Mouse (Mus musculus) spleen, postnatal 4 days (tissue): Measurements from ENCODE around the gene Cd209a.
"Not testable (repeated sequence)": the region's sequence is repeated elsewhere in the genome, so short reads cannot be mapped to it uniquely, and the experiment has no call there.

Source experiments
- DNase-seq, 2 experiments: peaks; one replicate each; pipeline ENCODE4 v3.0.0; 2022; ENCODE audit warnings: low spot score in 2 of 2

Cd209a gene

GRCm38 (mm10) chr8:3748761-3749160, at the start of gene Cd209a:
Cd209a (minus strand) TSS chr8:3748984.
- DNase-seq: no peak

DNA sequence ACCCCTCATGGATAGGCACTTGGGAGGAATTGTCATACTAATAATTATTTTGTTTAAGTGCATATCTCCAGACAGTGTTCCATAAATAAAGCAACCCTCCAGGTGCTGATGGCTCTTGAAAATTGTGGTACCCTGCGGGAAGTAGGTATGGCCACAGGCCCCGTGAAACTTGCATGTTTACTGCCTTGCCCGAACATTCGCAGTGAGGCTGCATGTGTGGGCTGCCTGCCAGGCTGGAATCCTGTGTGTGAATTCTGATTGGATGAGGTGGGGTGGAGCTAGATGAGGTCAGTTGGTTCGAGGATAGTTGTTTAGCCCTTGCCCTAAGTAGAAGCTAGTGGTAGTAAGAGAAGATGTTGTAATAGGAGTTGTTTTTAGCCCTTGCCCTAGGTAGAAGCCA, 19.9 kb upstream of the Cd209a start:
- DNase-seq: not testable (repeated sequence)

GRCm38 (mm10) chr8:3754261-3754850, 5.6 kb upstream of the Cd209a start:
- DNase-seq: peak; percentile 59 to 97

- DNase-seq: no peak
Measured at GRCm38 (mm10) chr8:3736947-3737346, 11.8 kb downstream of the Cd209a start.

DNA sequence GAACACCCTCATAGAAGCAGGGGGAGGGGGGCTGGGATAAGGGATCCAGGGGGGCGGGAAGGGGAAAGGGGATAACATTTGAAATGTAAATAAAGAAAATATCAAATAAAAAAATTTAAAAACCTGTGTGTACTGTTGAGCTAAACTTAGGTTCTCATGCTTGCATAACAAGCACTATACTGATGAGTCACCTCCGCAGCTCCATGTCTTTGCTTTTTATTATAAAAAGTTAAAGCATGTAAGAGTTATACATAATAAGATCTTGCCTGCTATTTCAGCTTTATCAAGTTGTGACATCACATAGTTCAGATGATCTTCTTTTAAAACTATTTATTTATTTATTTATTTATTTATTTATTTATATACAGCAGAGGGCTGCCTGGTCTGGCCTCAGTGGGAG, 13.2 kb downstream of the Cd209a start:
- no peak for DNase-seq

GRCm38 (mm10) chr8:3734084-3734483, 14.7 kb downstream of the Cd209a start:
- DNase-seq: no peak

- DNase-seq: no peak
Measured at GRCm38 (mm10) chr8:3721041-3721440, 27.7 kb downstream of the Cd209a start.

- no peak for DNase-seq
Measured at GRCm38 (mm10) chr8:3720551-3720950, 28.2 kb downstream of the Cd209a start, which contains the start of gene Clec4g. Clec4g (minus strand) TSS chr8:3720651.

- peak; percentile 79 to 92 for DNase-seq
Measured at GRCm38 (mm10) chr8:3718559-3718958, 30.2 kb downstream of the Cd209a start.

DNA sequence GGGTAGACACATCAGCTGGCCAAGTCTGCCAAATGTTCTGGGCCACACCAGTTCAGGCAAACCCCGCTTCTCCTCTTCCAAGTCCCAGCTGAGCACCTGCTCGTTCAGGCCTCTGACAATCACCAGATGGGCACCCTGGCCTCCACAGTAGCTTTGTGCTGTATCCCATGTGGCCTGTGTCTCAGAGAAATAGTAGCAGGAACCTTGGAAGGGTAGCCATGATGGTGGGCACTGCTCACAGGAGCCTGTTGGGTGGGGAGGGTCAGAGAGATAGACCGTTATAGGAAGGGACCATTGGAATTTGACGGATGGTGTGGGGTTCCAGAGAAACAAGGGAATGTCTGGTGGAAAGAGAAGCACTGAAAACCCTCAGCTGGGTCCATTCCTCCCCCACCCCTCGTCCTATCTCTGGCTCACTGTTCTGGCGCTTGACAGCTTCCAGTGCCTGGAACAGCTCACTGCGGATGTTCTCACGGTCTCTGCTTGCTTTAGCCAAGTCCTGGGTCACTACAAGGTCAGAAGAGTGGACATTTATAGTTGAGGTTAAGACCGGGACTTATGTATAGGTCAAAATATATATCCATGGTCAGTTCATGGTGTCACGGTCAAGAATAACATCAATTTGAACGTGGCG, 31.3 kb downstream of the Cd209a start:
- no peak for DNase-seq

DNA sequence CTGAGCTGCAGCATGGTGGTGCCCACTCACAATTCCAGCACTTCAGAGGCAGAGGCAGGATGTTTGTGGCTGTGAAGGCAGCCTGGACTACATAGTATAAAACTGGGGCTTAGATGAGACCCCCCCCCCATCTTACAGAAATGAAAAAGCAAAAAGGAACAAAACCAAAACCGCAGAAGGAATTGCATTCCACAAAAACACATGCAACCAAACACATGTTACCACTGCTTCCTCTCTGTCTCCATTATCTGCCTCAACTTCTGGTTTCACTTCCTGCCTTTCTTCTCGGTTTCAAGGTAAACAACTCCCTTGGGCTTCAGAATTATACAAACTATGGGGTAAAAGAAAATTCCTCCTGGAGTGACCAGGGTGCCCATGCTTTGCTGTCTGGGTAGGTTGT, 37.1 kb downstream of the Cd209a start:
- DNase-seq: no peak

- DNase-seq: peak in 1 of 2 experiments; percentile 56
Measured at GRCm38 (mm10) chr8:3710312-3710711, 38.5 kb downstream of the Cd209a start.

DNA sequence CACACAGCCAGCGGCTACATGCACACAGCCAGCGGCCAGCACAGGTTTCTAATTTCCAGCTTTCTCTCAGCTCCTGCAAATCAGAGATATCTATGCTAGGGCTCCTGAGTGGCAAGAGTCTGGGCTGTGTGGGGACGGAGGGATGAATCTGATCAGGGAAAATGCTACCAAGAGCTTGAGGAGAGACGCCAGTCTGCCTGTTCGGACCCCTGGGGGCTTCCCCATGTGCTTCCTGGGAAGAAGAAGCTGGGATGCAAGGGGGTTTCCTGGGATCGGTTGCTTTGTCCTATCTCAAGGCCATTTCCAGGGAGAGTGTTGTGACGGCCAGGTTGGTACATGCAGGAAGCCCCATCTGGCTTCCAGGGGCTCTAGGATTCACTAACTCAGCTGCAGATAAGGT, 41.2 kb downstream of the Cd209a start:
- peak in 1 of 2 experiments; percentile 57 for DNase-seq

GRCm38 (mm10) chr8:3705711-3706110, 43.1 kb downstream of the Cd209a start:
- no peak for DNase-seq

DNA sequence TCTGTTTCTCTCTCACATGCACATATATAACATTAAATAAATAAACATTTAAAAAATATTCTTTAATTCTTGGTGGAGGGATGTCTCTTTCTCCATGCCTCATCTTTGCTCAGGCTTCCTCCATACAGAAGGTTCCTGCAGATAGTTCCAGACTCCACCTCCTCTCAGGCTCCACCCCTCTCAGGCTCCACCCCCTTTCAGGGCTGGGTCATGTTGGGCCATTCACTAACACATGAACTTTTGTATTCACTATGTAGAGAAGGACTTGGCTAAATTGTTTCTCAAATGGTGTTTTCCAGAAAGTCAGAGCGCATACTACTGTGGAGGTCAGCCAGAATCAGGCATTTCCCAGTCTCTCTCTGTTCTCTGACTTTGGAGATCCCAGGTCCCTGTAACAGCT, 47.3 kb downstream of the Cd209a start:
- DNase-seq: no peak

- DNase-seq: no peak
Measured at GRCm38 (mm10) chr8:3694121-3694520, 54.7 kb downstream of the Cd209a start, which contains the start of gene Fcer2a. Fcer2a (minus strand) TSS chr8:3694175.
